Mouse (Mus musculus) liver, embryonic 15.5 days (tissue): ENCODE measurements around the gene Csk. TPM values are rescaled to one million over a fixed set of nuclear protein-coding genes. Genes with fewer than 3 reads are reported as not detected.

ENCODE experiments used
- ATAC-seq: fragments of 200-750 bp; cut with Nextera tagmentation; 2 replicates; pipeline ENCODE4 v1.8.0; 2017; ENCODE audit warnings: moderate number of reproducible peaks, mild to moderate bottlenecking, moderate library complexity; ENCODE audit not compliant: insufficient read depth
- H3K27ac ChIP-seq: fragments of 300-500 bp; sonication (generic); replicated peaks from 2 replicates; pipeline ENCODE4 v1.5.1; 2015; ENCODE audit warnings: mild to moderate bottlenecking, inconsistent platforms
- H3K27me3 ChIP-seq: fragments of 300-500 bp; sonication (generic); 2 replicates; pipeline ENCODE4 v1.6.1; 2015; ENCODE audit warnings: mild to moderate bottlenecking, inconsistent platforms
- H3K36me3 ChIP-seq: fragments of 300-500 bp; sonication (generic); replicated peaks from 2 replicates; pipeline ENCODE4 v1.6.1; 2015; ENCODE audit warnings: moderate library complexity, mild to moderate bottlenecking, inconsistent platforms
- H3K4me1 ChIP-seq: fragments of 300-500 bp; sonication (generic); replicated peaks from 2 replicates; pipeline ENCODE4 v1.6.1; 2015; ENCODE audit warnings: inconsistent platforms
- H3K4me2 ChIP-seq: fragments of 300-500 bp; sonication (generic); 2 replicates; pipeline ENCODE4 v1.6.1; 2015; ENCODE audit warnings: moderate library complexity, mild to moderate bottlenecking, inconsistent platforms
- H3K4me3 ChIP-seq: fragments of 300-500 bp; sonication (generic); replicated peaks from 2 replicates; pipeline ENCODE4 v1.5.1; 2015; ENCODE audit warnings: mild to moderate bottlenecking, inconsistent platforms
- H3K9ac ChIP-seq: fragments of 300-500 bp; sonication (generic); 2 replicates; pipeline ENCODE4 v1.6.1; 2015; ENCODE audit warnings: moderate library complexity, mild to moderate bottlenecking, inconsistent platforms
- H3K9me3 ChIP-seq: fragments of 300-500 bp; sonication (generic); replicated peaks from 2 replicates; pipeline ENCODE4 v1.6.1; 2016; ENCODE audit warnings: inconsistent platforms
- WGBS: fragments of 180-500 bp; shearing (Covaris S2); methylation state at CpG from one replicate; pipeline ENCODE4 v1.1.7; 2015; ENCODE audit warnings: mixed read lengths; ENCODE audit not compliant: insufficient replicate concordance; 5-methylcytosine and 5-hydroxymethylcytosine counted together
- polyA plus RNA-seq: library from polyadenylated mRNA; unstranded; fragments of >200 nt; fragmentation: Nextera tagmentation; extraction: Ambion mirVana; gene quantifications from 2 replicates; pipeline ENCODE4 v1.2.1, GENCODE M21; 2015

Gene Csk
- polyA plus RNA-seq, 1 experiment from 2014 or later = 15.4 TPM

DNA sequence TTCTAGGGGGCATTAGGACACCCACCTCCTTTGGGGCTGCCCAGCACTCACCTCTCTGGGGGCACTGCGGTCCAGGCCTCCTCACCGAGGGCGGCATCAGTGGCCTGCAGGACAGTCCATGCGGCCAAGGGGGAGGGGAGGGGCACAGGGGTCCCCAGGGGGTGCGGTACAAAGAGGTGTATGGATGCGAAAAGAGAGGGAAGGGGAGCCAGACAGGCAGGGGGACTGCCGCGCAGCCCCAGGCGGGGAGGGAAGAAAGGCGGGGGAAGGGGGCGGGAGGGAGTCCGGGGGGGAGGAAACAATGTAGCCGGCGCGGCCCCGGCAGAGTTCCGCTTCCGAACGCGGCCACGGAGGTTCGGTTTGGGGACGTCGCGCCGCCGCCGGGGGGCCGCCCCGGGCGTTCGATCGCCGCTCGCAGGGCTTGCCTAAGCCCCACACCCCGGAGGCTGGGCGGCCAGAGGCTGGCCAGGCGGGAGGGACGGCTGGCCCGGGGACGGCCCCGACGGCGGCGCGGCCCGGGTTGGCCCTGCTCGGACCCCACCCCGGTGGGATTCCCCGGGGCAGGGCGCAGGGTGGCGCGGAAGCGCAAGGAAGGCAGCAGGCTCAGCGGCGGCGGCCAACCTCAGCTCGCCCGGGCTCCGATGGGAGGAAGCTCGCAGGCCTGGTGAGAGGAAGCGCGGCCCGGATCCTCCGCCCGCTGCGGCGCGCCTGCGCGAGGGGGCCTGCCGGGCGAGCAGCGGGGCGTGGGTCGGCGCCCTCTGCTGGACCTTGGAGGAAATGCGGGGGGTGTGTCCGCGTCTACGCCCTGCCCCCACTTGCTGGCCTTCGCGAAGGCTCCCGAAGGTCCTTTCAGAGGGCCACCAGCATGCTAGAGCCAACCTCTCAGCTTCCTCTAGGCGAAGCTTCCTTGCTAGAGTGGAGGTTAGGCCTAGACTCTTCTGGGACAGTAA is 8.2 kb downstream of the Csk start:
- peak overlapping the region; percentile 96 for H3K4me2 ChIP-seq
- H3K27ac ChIP-seq = peak overlapping the region; percentile 96
- H3K9ac ChIP-seq = peak overlapping the region; percentile 96
- H3K27me3 ChIP-seq = no peaks in the 10 kb centered on the region
- peak; percentile 80 for ATAC-seq
- peaks cover 10% of the 10 kb centered on the region; the same call in 1 of the 2 replicates for H3K36me3 ChIP-seq
- under 1% methylated on average over 85 of the region's 85 CpGs for WGBS
- no peaks in the 10 kb centered on the region for H3K9me3 ChIP-seq
- peak overlapping the region; percentile 93 for H3K4me3 ChIP-seq
- H3K4me1 ChIP-seq = peaks cover 79% of the 10 kb centered on the region

DNA sequence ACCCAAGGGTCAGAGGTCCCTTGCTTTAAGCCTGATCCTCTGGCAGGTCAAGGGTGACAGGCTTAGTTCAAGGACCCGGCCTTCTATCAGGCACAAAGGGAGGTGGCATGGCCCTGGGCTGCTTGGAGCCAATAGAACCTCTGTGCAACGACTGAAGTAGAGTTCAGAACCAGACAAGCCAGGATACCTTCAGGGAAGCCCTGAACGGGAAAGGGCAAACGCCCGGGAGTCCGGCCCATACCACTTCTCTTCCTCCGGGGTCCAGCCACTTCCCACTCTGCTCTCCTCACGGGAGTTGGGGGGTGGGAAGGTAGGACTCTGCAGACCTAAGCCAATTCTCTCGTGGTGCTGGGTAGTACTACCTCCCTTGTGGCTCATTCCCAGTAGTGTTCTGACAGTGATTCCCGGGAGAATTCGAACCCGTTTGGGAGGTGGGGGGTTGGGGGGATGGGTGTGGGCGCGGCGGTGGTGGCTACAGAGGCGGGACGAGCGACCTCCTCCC is 8.9 kb downstream of the Csk start:
- peaks cover 10% of the 10 kb centered on the region; the same call in 1 of the 2 replicates for H3K36me3 ChIP-seq
- ATAC-seq = no peak
- H3K27ac ChIP-seq = peak overlapping the region; percentile 96
- H3K4me3 ChIP-seq = peak overlapping the region; percentile 93
- peak overlapping the region; percentile 96 for H3K4me2 ChIP-seq
- H3K9me3 ChIP-seq = no peaks in the 10 kb centered on the region
- 0% methylated on average over 18 of the region's 18 CpGs for WGBS
- no peaks in the 10 kb centered on the region for H3K27me3 ChIP-seq
- peaks cover 84% of the 10 kb centered on the region for H3K4me1 ChIP-seq
- peak overlapping the region; percentile 96 for H3K9ac ChIP-seq

DNA sequence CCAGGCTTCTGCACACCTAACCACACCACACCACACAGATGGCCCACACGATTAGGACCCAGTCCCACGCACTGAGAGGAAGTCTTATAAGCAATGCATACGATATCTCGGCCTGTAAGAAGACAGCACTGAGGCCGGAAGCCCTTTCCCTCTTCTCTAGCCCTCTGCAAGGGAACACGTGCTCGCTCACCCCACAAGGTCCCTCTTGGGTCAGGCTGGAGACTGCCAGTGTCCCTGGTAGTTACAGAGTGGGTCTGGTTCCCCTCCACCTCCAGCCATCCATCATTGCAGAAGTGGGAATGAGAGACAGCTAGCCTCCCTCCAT is 9.6 kb downstream of the Csk start:
- ATAC-seq = peak; percentile 23; the same call in 1 of the 2 replicates
- no peaks in the 10 kb centered on the region for H3K27me3 ChIP-seq
- no peaks in the 10 kb centered on the region for H3K9me3 ChIP-seq
- H3K27ac ChIP-seq = peak overlapping the region; percentile 96
- peak overlapping the region; percentile 93 for H3K4me3 ChIP-seq
- H3K36me3 ChIP-seq = peaks cover 10% of the 10 kb centered on the region; the same call in 1 of the 2 replicates
- peak overlapping the region; percentile 96 for H3K4me2 ChIP-seq
- peaks cover 91% of the 10 kb centered on the region for H3K4me1 ChIP-seq
- 7% methylated on average over 7 of the region's 7 CpGs for WGBS
- peak overlapping the region; percentile 96 for H3K9ac ChIP-seq

DNA sequence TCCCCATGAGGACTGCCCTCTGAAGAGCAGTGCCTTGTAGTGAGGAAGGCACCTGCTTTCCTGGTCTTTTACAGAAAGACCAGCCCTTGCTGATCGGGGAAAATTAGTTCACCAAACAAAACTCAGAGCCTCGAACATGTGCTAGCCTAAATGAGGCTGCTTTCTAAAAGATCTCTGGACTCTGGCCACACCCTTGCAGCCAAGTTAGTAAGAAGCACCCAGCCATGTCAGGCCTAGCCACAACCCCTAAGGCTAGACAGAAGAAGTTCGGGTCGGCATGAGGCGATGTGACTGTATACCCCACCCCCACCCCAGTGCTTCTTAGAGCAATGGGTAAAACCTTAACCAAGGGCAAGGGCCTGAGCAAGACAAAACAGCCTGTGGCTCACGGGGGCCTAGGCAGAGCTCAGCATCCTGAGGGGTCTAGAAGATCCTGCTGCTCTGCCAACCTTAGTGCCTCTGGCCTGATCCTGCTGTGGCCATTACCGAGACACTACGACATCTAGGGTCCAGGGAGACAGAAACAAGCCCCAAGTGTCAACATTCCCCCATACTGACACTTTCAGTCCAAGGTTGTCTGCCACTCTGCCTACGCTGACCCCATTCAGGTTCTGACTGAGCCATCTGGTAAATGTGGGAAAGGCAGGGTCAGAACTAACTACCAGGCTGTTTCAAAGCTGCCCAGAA is 10.1 kb downstream of the Csk start:
- Histone ChIP-seq H3K4me1 (peaks cover 92% of the 10 kb centered on the region), H3K36me3 (peaks cover 10% of the 10 kb centered on the region; the same call in 1 of the 2 replicates), H3K27me3 (no peaks in the 10 kb centered on the region), H3K4me3 (peak overlapping the region; percentile 93), H3K9ac (peak overlapping the region; percentile 96), H3K4me2 (peak overlapping the region; percentile 96), H3K9me3 (no peaks in the 10 kb centered on the region), H3K27ac (peak overlapping the region; percentile 96)
- ATAC-seq = no peak
- WGBS = 14% methylated on average over 9 of the region's 9 CpGs

DNA sequence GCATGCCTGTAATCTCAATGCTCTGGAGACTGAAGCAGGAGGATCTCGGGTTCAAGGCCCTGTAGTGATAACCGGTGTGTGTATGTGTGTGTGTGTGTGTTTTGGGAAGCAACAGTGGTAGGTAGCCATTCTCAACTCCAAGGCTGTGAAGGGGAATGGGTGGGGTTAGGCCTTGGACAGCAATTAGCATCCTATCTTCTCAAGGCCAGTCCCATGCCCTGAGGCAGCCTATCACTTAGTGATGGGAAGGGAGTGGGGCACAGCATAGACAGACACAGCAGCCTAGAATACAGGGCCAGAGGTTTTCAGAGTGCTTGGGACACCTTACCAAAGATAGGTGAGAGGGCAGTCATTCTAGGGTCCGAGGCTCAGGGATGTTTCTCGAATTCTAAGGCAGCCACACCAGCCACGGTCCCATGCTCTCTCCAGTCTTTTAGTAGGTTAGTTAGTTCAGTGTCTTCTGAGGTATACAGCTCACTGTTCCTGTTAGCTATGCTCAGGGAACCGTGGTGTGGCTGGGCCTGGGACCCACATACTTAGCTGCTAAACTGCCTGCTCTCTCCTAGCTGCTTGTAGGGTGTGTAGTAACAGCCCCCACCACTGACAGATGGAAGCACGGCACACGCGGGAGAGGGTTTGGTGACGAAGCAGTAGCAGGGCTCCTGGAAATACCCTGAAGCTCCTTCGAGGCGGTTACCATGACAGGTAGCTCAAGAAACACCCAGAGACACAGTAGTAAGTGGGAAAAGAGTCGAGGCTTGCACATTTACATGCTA is 11.5 kb downstream of the Csk start:
- Histone ChIP-seq H3K4me2 (no peak overlapping the region; the same call in none of the 2 replicates), H3K9me3 (no peaks in the 10 kb centered on the region), H3K27me3 (no peaks in the 10 kb centered on the region), H3K36me3 (peaks cover 10% of the 10 kb centered on the region; the same call in 1 of the 2 replicates), H3K27ac (peak overlapping the region; percentile 96), H3K4me3 (no peak overlapping the region), H3K4me1 (peaks cover 99% of the 10 kb centered on the region), H3K9ac (no peak overlapping the region)
- WGBS = 59% methylated on average over 13 of the region's 13 CpGs
- no peak for ATAC-seq

DNA sequence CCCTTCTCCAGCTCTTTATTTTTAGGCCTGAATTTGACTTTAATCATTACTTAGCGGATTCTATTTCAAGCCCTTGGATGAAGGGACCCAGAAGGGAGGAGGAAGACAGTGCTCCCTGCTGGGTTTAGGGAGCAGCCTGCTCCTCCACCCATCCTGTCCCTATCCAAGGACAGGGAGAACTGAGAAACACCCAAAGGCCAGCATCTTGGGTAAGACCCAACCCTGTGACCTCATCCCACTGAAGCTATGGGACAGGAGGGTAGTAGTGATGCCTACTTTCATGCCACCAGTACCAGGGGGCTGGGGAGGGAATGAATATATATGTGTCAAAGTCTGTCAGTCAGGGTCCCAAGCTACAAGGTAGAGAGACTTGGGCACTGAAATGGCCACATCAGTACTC is 12.4 kb downstream of the Csk start:
- Histone ChIP-seq H3K4me1 (peaks cover 95% of the 10 kb centered on the region), H3K9ac (peak overlapping the region; percentile 40), H3K36me3 (peaks cover 10% of the 10 kb centered on the region; the same call in 1 of the 2 replicates), H3K27ac (peak overlapping the region; percentile 96), H3K9me3 (no peaks in the 10 kb centered on the region), H3K4me3 (peak overlapping the region; percentile 47; the same call in 1 of the 2 replicates), H3K4me2 (peak overlapping the region; percentile 71), H3K27me3 (no peaks in the 10 kb centered on the region)
- 67% methylated on average over 1 of the region's 1 CpGs for WGBS
- ATAC-seq = no peak

DNA sequence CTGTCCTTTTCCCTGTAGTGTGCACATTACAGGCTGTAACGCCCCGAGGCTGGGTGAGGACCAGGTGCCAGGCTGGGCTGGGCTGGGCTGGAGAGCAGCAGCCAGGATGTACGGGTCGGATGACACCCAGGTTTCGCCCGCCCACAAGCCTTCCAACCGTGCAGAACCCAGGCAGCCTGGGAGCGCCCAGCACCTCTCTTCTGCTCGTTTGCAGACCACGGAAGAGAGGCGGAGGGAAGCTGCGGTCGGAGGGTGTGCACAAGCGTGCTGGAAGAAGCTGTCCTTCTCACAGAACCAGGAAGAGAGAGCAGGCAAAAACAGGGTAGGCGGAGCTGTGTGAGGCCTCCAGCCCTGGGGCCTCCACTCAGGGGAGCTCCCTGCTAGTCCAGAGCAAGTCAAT is 13.0 kb downstream of the Csk start:
- 2% methylated on average over 15 of the region's 15 CpGs for WGBS
- peak; percentile 40 for ATAC-seq
- H3K9ac ChIP-seq = peak overlapping the region; percentile 40
- H3K4me3 ChIP-seq = peak overlapping the region; percentile 47
- H3K27me3 ChIP-seq = no peaks in the 10 kb centered on the region
- H3K36me3 ChIP-seq = peaks cover 14% of the 10 kb centered on the region; the same call in 1 of the 2 replicates
- no peaks in the 10 kb centered on the region for H3K9me3 ChIP-seq
- H3K27ac ChIP-seq = peak overlapping the region; percentile 96
- H3K4me2 ChIP-seq = peak overlapping the region; percentile 71
- H3K4me1 ChIP-seq = peaks cover 95% of the 10 kb centered on the region

DNA sequence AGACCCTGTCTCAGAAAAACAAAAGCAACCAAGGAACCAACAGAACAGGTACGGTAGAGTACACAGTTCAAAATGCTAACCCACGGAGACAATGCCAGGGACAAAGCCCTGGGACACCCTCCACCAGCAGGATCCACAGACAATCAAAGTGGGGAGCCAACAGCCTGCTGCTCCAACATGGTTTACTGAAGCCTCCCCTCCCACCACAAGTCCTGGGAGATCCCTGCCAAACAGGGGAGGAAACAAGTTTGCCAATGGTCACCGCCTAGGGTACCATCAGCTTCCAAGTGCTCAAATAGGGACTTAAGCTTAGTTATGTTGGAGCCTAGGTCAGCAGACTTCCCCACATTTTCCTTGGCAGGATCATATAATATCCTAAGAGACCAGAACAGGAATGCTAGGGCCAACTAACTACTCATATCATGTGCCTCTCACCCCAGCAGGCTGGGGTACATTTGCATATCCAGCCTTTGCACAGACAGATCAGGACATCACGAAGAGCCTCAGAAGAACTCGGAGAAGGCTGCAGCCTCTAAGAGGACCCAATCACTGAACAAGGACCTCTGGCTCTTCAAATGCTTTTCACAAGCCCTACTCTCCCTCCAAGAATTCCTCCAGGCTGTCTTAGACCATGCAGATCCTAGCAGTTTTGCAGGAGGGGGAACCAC is 13.6 kb downstream of the Csk start:
- H3K4me2 ChIP-seq = peak overlapping the region; percentile 71
- 32% methylated on average over 5 of the region's 5 CpGs for WGBS
- H3K4me1 ChIP-seq = peaks cover 93% of the 10 kb centered on the region
- ATAC-seq = no peak
- H3K27me3 ChIP-seq = no peaks in the 10 kb centered on the region
- H3K27ac ChIP-seq = peak overlapping the region; percentile 96
- H3K36me3 ChIP-seq = peaks cover 14% of the 10 kb centered on the region; the same call in 1 of the 2 replicates
- H3K9ac ChIP-seq = peak overlapping the region; percentile 40
- H3K9me3 ChIP-seq = no peaks in the 10 kb centered on the region
- H3K4me3 ChIP-seq = peak overlapping the region; percentile 47

DNA sequence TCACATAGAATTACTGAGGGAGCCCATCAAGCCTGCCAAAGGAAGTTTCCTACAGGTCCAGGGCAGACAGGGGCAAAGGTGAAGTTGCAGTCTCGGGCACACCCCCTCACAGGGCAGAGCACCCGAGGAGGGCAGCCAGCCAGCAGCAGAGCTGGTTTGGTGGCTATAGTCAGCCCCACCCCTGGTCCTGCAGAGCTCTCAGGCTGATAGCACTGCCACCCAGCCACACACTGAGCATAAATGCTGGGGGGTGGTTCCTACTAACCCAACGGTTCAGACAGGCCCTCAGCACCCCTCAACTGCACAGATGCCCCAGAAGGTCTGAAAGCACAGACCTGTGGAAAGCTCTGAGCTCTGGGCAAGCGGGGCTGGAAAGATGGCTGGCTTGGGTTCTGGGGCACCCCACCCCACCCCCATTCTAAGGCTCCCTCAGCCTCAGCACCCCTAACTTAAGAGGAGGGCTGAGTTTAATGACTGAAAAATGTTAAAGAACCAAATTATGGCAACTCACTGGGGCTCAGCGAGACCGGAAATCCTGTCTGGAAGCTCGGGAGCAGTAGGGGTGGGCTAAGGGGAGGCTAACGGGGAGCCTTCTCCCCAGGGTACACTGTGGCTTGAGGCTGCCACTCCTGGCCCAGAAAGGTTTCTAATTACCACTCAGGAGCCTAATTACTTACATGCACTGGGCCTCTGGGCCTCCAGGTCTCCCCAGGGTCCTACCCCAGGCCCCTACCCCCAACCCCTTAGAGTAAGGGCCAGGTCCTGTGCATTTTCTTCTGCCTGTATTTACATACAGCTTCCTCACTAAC is 14.6 kb downstream of the Csk start:
- Histone ChIP-seq H3K9ac (peak overlapping the region; percentile 19), H3K36me3 (peaks cover 20% of the 10 kb centered on the region), H3K4me1 (peaks cover 93% of the 10 kb centered on the region), H3K9me3 (no peaks in the 10 kb centered on the region), H3K27me3 (no peaks in the 10 kb centered on the region), H3K4me3 (peak overlapping the region; percentile 24), H3K27ac (peak overlapping the region; percentile 96), H3K4me2 (peak overlapping the region; percentile 71)
- peak; percentile 80 for ATAC-seq
- WGBS = 6% methylated on average over 8 of the region's 8 CpGs
